Mouse (Mus musculus) mesoderm, embryonic 11.5 days (tissue): ENCODE measurements around the gene Rpap3.
A peak's percentile ranks its signal among the peaks of the same experiment; 100 is the strongest.
"Not testable (repeated sequence)": the region's sequence is repeated elsewhere in the genome, so short reads cannot be mapped to it uniquely, and the experiment has no call there.

Source experiments
- DNase-seq: peaks from one replicate; pipeline ENCODE4 v3.0.0-alpha.2; 2012; ENCODE audit warnings: low read depth, low spot score

The Rpap3 gene

DNA sequence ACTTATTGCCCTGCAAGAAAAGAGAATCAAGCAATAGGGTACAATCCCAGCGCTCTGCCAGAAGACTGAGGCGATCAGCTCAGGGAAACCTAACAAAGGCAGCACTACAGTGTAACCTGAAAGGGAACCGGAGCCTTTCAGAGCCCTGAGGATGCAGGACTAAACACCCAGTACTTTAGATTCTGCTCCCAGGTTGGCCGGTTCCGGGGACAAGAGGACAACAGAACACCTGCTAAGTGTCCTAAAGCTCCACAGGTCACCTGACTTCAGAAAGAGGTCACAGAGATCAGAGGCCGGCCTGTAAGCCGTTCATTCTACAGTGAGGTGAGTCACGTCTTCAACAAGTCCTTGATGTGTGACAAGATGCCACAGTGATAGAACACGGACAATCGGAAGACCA is 9.0 kb downstream of the Rpap3 start:
- DNase-seq, result no peak

DNA sequence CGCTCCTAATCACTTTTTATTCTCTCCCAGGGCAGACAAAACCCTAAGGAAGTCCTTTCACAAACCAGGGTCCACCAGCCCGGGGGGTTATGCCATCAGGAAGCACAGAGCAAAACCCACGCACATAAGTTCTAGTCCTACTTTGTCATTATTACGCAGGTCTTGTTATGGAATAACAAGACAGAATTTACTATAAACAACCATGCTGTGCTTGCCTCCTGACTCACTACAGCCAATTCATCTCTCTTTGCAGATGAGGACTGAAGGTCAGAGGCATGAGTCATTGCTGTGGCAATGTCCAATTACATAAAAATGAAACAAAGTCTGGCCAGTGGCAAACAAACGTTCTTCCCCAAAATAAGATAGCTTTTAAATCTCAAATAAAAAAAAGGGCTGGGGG is 12.2 kb downstream of the Rpap3 start:
- DNase-seq, result no peak

DNA sequence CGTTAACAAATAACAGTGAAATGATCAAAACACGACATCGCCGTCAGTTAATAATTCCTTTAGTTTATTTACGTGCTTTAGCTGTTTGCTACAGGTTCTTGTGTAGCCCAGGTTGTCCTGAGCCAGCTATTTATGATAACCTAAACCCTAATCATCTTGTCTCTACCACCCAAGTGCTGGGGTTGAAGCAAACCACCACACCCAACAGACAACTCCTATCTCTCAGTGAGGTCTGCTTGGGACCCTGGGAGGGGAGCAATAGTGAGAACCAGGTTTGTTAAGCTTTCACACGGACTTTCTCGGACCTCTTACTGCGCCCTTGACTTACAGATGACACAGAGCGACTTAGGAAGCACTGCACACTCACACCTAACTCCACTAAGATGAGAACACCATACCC is 21.5 kb downstream of the Rpap3 start:
- no peak for DNase-seq

DNA sequence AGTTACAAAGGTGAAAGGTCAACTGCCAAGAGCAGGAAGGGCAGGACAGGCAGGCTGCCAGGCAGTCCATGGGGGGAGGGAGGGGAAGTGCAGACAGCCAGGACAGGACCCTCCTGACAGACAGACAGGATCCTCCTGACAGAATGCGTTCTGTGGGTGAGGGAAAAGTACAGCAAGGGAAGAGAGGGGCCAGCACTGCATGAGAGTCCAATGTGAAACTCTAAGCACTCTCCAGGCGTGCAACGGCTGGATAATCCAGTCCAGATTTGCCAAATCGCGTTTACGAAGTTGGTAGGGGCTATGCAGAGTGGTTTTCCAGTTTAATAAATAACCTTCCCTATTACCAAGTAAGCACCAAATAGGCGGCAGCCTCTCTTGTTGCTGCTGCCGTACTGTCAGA is 23.6 kb downstream of the Rpap3 start:
- no peak for DNase-seq

DNA sequence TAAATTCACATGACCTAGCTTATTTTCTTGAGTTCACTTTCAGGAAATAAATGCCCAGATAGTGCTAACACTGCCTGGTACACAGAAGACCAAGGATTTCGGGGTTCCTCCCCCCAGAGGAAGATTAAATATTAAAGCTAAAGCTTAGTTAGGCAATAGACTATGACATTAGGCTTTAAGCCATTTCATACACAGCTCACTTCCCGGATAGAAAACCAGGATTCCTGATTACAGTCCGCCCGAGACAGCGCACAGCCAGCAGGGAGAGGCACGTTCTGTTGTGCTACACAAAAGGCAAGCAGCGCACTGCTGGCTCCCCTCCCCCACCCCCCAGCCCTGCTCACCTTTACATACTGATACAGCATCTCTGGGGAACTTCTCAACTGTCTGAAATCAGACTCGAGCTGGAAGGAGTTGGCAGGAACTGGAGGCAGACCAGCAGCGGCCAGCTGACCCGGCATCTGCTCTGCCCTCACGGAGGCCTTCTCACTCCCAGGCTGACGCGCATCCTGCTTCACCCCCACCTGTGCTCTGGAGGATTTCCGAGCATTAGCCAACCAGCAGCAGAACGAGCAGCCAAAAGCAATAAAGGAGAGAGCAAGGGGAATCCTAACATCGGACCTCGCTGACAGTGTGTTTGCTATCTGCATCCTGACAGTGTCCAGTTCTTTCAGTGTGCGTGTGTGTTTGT is 25.5 kb downstream of the Rpap3 start:
- no peak for DNase-seq

DNA sequence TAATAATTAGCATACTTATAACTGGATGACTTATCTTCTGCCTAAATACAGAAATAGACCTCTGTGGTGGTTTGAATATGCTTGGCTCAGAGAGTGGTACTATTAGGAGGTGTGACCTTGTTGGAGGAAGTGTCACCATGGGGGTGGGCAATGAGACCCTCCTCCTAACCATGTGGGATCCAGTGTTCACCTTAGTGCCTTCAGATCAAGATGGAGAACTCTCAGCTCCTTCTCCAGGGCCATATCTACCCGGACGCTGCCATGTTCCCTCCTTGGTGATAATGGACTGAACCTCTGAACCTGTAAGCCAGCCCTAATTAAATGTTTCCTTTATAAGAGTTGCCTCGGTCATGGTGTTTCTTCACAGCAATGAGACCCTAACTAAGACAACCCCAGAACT is 28.3 kb downstream of the Rpap3 start:
- no peak for DNase-seq

DNA sequence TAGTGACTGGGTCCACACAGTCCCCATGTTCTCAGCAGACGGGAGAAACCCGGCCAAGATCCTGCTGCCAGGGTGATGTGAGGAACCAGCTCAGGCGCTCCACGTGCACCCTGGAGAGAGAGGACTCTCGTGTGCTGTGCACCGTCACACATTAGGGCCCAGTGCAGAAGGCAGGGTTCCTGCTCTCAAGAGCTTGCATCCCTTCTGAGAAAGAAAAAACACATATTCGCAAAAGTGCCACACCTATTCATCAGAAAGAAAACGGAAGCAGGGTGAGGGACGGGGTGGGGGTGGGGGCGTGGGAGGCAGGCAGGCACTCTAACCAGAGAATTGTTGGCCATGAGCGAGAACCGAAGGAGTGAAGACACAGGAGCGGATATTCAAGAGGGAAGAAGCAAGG is 29.7 kb downstream of the Rpap3 start:
- DNase-seq, result no peak

DNA sequence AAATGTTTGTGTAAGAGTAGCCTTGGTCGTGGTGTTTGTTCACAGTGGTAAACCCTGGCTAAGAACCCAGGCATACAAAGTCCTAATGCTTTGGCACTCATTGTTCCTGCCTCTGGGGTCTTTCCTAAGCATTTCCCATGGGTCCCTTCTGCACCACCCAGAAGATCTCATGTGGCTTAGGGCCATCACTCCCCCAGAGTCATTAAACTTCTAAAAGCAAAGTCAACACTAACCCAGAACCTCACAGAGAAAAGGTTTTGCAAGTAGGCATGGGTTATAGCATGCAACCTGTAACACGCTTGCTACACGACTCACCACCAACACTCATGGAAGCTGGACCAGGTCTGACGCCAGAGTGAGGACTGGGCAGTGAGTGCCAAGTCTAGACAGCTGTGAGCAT is 31.2 kb downstream of the Rpap3 start:
- no peak for DNase-seq

DNA sequence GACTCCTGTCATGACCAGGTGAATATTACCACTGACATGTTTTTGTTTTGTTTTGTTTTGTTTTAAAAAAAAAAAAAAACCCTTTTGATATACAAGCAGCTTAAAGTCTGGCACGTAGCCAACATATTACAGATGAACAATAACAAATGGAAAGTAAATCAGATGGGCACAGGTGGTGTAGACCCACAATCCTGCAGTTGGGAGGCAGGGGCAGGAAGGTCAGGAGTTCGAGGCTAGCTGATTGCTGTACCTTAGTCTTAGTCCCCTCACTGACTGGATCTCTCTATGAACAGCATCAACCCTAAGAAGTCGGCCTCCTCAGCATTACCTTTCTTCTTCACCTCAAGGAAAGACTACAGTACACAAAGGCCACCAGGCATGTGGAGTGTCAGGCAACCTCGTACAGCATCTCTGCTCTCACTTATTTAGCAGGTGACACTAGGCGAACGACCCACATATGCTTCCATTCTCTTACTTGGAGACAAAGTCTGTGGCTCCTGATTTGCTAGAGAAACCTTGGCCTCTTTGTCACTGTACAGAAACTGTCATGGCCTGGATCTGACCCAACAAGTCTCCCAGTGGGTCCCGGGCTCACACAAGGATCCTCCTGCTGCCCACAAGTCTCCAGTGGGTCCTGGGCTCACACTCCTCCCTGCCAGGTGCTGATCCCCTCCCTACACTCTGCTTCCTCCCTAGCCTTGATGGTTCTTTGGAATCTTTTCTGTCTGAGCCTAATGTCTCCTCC is 32.2 kb downstream of the Rpap3 start:
- DNase-seq, result no peak

DNA sequence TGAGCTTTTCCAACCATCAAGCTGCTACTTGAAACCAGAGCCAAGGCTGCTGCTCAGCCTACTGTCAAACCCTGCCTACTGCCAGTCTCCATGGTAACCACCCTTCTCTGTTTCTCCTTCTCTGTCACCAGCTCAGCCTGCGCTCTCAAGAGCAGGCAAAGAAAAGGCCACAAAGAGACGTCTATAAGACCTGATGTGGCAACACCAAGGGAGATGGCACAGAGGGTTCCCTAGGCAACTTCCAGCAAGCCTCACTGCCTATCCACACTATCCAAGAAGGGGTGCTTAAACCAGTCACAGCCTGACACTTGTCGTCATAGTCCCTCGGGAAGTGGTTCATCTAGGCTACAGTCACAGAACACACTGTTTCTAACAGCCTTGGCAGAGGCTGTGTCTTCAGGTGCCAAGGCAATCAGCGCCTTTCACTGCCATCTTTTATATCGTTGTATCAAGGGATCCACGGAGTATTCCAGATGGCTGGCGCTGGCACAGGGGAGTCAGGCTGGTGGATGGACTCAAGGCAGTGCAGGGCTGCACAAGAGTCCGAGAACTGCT is 33.3 kb downstream of the Rpap3 start:
- peak; percentile 30 for DNase-seq

DNA sequence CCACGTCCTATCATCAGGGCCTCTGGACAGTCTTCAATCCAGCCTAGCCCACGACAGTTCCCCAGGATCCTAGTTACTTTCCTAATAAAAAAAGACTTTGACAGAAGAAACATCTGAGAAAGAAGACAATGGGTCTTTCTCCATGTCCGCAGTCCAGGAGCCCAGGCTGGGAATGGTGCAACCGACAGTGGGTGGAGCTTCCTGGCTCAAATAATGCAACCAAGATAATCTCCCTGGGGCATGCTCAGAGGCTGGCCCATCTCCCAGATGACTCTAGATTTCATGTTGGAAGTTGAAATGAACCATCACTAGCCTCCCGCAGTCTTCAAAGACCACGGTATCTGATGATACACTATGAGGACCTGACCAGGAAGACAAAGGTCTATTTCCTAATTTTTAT is 35.1 kb downstream of the Rpap3 start:
- DNase-seq, result no peak

DNA sequence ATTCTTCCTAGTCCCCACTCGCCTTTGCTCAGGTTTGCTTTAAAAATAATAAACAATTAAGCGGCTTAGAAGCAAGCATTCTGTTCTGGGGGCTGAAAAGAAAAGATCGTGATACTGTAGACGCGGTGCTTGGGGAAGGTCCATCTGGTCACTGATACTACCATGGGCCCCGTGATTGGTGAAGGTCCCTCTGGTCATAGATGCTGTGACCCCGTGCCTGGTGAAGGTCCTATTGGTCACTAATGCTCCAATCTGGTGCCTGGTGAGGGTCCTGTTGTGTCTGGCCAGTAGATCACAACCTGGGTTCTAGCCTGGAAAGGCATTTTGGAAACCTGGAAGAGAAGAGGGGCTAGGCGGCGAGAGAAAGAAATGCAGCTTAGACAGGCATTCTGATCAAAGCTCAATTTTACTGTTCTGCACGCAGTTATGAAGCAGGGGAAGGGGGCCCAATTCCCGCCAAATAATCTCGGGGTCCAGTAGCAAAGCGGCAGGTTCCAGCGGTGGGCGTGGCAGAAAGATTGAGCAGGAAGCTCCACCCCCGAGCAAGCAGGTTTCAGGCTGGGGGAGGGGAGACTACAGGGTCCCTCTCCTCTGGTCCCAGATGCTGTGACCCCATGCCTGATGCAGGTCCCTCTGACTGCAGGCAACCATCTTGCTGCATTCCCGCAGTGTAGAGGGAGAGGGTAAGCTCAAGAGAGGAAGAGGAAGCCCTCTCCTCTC is 37.3 kb downstream of the Rpap3 start:
- DNase-seq, result not testable (repeated sequence)

DNA sequence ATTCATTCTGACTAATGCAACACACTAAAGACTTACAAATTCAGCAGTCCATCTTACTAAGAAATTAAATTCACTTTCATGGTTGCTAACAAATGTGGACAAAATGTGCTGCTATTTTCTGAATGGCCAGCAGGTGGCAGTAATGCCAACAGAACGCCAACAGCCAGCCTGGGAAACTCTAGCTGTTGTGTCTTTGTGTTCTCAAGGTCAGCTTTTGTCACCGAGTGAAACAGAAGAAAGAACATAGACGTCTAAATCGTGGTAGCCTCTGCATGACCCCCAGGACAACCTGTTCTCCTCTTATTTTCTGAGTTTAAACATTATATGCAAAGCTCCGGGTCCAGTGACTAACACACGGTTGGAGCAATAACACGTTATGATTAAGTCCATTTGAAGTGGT is 38.2 kb downstream of the Rpap3 start:
- DNase-seq, result peak; percentile 84

DNA sequence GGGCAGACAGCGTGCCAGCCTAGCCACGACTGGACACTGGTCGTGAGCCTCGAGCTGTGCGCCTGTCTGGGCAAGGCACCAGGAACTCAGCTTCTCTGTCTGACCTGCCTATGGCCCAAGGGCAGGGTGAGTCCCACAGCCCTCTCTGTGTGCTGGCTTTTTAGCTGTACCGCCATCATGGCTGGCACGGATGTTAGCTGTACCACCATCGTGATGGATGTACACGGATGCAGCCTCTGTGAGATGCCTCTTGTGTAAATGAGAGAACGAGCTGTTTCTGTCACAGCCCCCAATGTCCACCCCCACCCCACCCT is 39.2 kb downstream of the Rpap3 start:
- DNase-seq, result no peak

DNA sequence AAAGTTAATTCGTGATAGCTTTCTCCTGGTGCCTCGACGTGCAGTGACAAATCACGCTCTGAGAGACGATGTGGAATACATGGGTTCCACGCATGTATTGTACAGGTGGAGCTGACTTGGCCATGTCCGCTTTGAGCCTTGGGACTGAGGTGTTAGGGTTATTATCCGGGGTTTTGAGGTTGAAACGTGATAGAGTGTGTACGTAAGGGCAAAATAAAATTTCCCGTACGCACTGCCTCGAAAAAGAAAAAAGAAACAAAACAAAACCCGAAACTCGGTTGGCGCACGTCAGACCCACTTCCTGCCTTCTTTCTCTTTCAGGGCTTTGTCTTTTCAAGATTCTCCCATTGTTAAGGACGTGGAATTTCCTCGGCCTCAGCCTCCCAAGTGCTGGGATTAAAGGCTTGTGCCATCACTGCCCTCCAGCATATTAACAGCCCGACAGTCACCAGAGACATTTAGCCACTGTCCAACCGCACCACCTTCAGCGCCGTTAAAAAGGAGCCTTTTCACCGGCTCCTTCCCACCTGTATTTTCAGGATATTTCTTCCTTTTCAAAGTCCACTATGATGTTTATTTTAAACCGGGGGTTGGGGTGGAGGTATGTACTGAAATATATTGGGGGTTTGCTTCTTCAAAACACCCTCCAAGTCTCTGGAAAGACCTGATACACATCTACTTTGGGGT is 39.7 kb downstream of the Rpap3 start:
- no peak for DNase-seq

DNA sequence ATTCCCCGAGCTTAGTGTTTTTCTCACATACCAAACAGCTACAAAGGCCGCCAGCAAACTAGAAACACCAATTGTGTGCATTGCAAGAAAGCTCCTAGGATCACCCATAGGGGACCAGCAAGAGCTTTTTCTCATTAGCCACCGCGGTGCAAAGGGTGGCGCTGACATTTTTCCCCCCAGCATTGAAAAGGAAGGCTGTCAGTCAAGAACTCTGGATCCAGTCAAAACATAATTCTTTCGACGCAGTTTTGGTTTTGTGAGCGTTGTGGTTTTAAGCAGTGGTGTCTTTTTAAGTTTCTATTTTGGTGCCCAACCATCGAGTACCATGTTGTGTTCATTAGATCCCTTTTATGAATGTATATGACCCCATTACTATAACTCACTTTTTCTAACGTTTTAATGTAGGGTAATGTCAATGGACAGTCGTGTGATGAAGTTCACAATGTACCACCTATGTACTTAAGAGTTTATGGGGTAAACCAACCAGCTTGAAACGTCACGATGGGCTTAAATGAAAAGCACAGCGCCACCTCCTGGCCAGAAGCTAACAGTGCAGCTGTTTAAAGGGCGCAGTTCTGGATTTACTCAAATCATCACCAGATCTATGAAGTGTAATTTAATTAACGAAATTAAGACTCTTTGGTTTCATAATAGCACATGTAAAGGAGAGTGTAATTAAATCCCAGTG is 40.5 kb downstream of the Rpap3 start:
- DNase-seq, result peak; percentile 37

DNA sequence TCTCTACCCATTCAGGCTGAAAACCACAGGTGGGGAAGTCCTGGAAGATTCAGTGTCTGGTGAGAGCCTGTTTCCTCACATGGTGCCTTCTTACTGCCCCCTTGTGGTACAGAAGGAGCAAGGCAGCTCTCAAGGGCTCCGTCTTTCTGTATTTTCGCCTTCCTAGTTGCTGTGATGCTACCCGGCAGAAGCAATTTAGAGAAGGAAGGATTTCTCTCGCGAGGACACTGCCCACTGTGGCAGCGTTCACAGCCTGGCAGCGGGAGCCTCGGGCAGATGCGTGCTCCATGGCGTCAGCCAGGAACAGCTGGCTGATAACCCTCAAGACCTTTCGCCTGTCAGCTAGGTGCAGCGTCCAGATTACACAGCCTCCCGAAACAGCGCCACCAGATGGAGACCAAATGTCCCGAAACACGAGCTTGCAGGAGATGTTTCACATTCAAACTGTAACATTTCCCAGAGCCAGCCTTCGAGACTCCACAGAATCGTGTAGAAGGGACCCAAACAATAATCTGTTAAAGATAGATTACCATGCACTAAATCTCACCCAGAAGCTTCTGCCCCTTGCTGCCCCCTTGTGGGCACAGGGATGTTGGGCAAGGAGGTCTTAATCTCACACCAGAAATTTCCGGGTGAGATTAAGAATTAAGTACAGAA is 41.7 kb downstream of the Rpap3 start:
- DNase-seq, result peak; percentile 84

DNA sequence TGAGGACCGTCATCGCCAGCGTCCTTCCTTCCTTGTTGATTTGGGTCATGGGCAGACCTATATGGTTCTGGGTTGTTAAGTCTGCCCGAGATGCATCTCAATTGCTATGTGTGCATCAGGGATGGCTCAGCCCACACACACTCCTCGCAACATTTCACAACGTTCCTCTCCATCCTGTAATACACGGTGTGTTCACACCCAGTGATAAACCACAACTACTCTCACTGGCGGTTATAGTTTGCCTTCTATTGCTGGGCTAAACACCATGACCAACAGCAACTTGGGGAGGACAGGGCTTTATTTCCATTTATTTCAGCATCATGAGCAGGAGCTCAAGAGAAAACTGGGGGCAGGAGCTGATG is 46.9 kb downstream of the Rpap3 start:
- no peak for DNase-seq

DNA sequence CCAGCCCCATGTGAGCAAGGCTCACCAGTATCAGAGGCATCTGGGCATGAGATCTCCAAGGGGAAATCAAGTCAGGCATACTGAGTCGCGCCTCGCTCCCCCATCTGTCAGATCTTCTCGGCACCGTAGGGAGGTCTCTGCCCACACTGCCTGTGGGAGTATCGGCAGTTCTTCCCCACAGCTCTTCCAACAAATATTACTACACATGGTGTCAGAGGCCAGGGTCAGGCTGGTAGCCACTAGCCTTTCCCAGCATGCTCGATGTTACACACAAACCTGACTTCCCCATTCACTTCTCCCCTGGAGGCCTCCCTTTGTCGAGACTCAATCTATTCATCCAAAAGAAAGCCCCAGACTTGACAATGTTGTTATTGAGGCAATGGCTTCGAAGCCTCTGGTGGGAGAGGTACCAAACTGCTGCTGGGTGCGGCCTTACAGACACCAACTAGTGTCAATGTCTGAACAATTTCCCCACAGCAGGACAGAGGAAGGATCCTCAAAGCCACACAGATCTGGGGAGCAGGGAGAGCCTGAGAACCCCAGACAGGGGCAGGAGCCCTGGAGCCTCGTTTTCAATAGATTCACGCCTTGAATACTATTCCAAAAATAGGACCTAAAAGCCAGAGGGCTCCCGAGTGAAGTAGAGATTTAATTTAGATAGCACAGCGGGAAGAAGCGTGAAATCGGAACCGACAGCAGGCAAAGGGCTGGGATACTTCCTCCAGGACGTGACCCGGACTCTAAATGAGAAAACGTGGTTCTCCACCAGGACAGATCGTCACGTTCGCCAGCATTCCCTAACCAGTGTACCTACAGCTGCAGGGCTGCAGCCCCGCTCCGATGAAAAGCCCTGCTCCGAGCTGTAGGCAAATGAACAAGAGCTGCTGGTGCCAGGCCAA is 47.5 kb downstream of the Rpap3 start:
- DNase-seq, result no peak

DNA sequence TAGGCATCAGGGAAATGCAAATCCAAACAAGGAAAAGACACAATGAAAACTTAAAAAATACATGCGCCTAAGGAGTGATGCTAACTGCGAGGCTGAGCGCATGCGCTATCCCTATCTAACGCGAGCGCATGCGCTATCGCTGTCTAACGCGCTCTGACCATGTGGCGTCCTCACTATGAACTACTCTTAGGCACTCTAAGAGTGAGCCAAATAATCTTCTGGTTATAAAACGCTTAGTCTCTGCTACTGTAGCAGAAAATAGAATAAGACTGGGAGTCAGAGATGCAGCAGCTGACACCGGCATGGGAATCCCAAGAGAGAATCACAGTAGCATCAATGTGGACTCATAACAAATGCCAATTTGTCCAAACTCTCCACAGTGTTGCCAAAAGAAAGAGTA is 48.2 kb downstream of the Rpap3 start:
- no peak for DNase-seq
